Mouse (Mus musculus): ENCODE results near the gene Nfib. TPM values are rescaled to one million over a fixed set of nuclear protein-coding genes. Genes with fewer than 3 reads are reported as not detected.

Nfib gene
- total and polyA plus RNA-seq, 2 experiments, result 16.4 to 50.0 TPM

GRCm38 (mm10) chr4:82684088-82684715 is 21.3 kb downstream of the Nfib start:
- Histone ChIP-seq H3K9ac (ENCODE audit: low read depth, low read length) (no peak overlapping the region), H3K36me3 (ENCODE audit: control insufficient read depth, insufficient read depth, low read length) (no peaks in the 10 kb centered on the region), H3K4me3 (ENCODE audit: insufficient read depth, low read depth, low read length) (no peak overlapping the region), H3K79me2 (ENCODE audit: control insufficient read depth, insufficient read depth, low read length) (no peaks in the 10 kb centered on the region), H3K27ac (replicated peaks; ENCODE audit: insufficient read depth, low read depth, low read length) (no peak overlapping the region), H3K27me3 (ENCODE audit: control insufficient read depth, insufficient read depth, low read length) (no peaks in the 10 kb centered on the region), H3K4me1 (ENCODE audit: control insufficient read depth, insufficient read depth, low read length) (no peaks in the 10 kb centered on the region)
- no peak for DNase-seq (ENCODE audit: extremely low read depth, low read depth, low spot score)
- WGBS, result 54% methylated on average over 12 of the region's 12 CpGs
- no peak for TF ChIP-seq CTCF (IDR thresholded peaks at IDR 0.05; ENCODE audit: low read depth, low read length)
- TF ChIP-seq POLR2A (IDR thresholded peaks at IDR 0.05; ENCODE audit: extremely low read depth, insufficient read depth, low read length), result no peak

- no peaks in the 10 kb centered on the region for H3K79me2 ChIP-seq (ENCODE audit: control insufficient read depth, insufficient read depth, low read length)
- H3K27ac ChIP-seq (replicated peaks; ENCODE audit: insufficient read depth, low read depth, low read length), result no peak overlapping the region
- WGBS, result 95% methylated on average over 6 of the region's 6 CpGs
Observed at GRCm38 (mm10) chr4:82683583-82683982, 22.0 kb downstream of the Nfib start.

DNA sequence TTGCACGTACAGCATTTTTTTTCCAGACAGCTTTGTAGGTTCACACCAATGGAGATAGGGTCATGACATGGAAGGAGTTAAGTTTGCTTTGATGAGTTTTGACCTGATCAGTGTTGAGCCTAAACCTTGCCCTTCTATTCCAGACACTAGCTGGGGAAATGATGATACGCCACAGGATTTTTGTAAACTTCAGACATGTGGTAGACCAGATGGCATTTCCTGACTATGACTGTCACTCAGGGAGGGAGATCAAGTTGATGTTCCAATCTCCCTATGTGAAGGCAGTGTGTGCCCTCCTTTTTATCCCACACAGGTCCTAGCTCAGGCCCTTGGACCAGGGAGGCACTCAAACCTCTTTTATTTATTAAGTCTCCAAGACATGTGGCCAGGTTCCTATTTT is 29.4 kb downstream of the Nfib start:
- Histone ChIP-seq H3K4me3 (ENCODE audit: insufficient read depth, low read depth, low read length) (no peak overlapping the region), H3K9ac (ENCODE audit: low read depth, low read length) (no peak overlapping the region), H3K79me2 (ENCODE audit: control insufficient read depth, insufficient read depth, low read length) (no peaks in the 10 kb centered on the region), H3K4me1 (ENCODE audit: control insufficient read depth, insufficient read depth, low read length) (no peaks in the 10 kb centered on the region), H3K27ac (replicated peaks; ENCODE audit: insufficient read depth, low read depth, low read length) (no peak overlapping the region), H3K27me3 (ENCODE audit: control insufficient read depth, insufficient read depth, low read length) (no peaks in the 10 kb centered on the region), H3K36me3 (ENCODE audit: control insufficient read depth, insufficient read depth, low read length) (no peaks in the 10 kb centered on the region)
- no peak for TF ChIP-seq POLR2A (IDR thresholded peaks at IDR 0.05; ENCODE audit: extremely low read depth, insufficient read depth, low read length)
- no peak for TF ChIP-seq CTCF (IDR thresholded peaks at IDR 0.05; ENCODE audit: low read depth, low read length)
- no peak for DNase-seq (ENCODE audit: extremely low read depth, low read depth, low spot score)
- 94% methylated on average over 2 of the region's 2 CpGs for WGBS

More at GRCm38 (mm10) chr4:82683583-82683982, 22.0 kb downstream of the Nfib start:
- Histone ChIP-seq H3K27me3 (ENCODE audit: control insufficient read depth, insufficient read depth, low read length) (no peaks in the 10 kb centered on the region), H3K4me3 (ENCODE audit: insufficient read depth, low read depth, low read length) (no peak overlapping the region), H3K9ac (ENCODE audit: low read depth, low read length) (no peak overlapping the region), H3K36me3 (ENCODE audit: control insufficient read depth, insufficient read depth, low read length) (no peaks in the 10 kb centered on the region), H3K4me1 (ENCODE audit: control insufficient read depth, insufficient read depth, low read length) (no peaks in the 10 kb centered on the region)
- TF ChIP-seq POLR2A (IDR thresholded peaks at IDR 0.05; ENCODE audit: extremely low read depth, insufficient read depth, low read length) (no peak), CTCF (IDR thresholded peaks at IDR 0.05; ENCODE audit: low read depth, low read length) (no peak)
- no peak for DNase-seq (ENCODE audit: extremely low read depth, low read depth, low spot score)

DNA sequence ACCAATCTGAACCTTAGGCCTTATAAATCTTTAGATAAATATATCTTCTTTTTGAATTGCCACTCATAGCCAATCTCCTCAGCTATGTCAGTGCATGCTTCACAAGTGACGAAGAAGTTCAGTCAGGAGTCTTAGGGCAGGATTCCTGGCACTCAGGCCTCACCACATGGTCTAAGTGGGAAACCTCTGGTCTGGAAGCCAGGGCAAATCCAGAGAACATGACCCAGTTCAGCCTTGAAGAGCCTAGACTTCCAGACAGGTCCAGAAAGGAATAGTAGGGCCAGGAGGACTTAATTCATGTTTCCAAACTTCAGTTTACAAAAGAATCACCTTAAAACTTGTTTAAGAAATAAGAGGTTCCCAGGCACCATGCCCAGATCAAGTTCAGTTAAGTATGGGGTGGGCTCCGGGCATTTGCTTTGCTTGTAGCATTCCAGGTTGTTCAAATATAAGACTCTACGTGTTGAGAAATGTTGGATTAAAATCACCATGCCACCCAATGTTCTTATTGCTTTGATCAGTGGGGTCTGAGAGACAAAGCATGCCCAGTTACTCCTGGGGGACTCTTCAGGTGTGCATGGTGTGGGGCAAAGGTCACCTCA is 38.2 kb downstream of the Nfib start:
- 84% methylated on average over 3 of the region's 3 CpGs for WGBS
- Histone ChIP-seq H3K4me3 (ENCODE audit: insufficient read depth, low read depth, low read length) (no peak overlapping the region), H3K4me1 (ENCODE audit: control insufficient read depth, insufficient read depth, low read length) (no peaks in the 10 kb centered on the region), H3K36me3 (ENCODE audit: control insufficient read depth, insufficient read depth, low read length) (no peaks in the 10 kb centered on the region), H3K9ac (ENCODE audit: low read depth, low read length) (no peak overlapping the region), H3K27me3 (ENCODE audit: control insufficient read depth, insufficient read depth, low read length) (no peaks in the 10 kb centered on the region), H3K27ac (replicated peaks; ENCODE audit: insufficient read depth, low read depth, low read length) (no peak overlapping the region), H3K79me2 (ENCODE audit: control insufficient read depth, insufficient read depth, low read length) (no peaks in the 10 kb centered on the region)
- DNase-seq (ENCODE audit: extremely low read depth, low read depth, low spot score), result no peak
- no peak for TF ChIP-seq POLR2A (IDR thresholded peaks at IDR 0.05; ENCODE audit: extremely low read depth, insufficient read depth, low read length)
- no peak for TF ChIP-seq CTCF (IDR thresholded peaks at IDR 0.05; ENCODE audit: low read depth, low read length)

DNA sequence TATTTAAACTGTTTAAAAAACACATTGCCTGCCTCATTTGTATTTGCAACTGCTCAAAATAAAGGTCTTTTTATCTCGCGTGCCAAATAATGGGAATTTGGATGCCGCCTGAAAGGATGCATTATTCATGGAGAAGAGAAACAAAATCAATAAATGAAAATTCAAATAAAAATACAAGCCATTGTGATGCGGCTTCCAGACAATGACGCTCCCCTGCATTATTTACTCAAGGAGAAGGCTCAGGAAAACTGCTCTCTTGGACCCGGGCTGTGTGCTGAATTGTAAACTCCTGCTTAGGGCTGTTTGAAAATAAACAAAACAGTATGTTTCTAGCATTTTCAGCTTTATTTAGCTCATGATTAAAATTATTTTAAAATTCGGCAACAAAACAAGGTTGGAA is 41.1 kb downstream of the Nfib start:
- no peaks in the 10 kb centered on the region for H3K36me3 ChIP-seq (ENCODE audit: control insufficient read depth, insufficient read depth, low read length)
- no peak for DNase-seq (ENCODE audit: extremely low read depth, low read depth, low spot score)
- no peaks in the 10 kb centered on the region for H3K79me2 ChIP-seq (ENCODE audit: control insufficient read depth, insufficient read depth, low read length)
- no peaks in the 10 kb centered on the region for H3K4me1 ChIP-seq (ENCODE audit: control insufficient read depth, insufficient read depth, low read length)
- no peak overlapping the region for H3K9ac ChIP-seq (ENCODE audit: low read depth, low read length)
- no peak overlapping the region for H3K4me3 ChIP-seq (ENCODE audit: insufficient read depth, low read depth, low read length)
- 76% methylated on average over 7 of the region's 7 CpGs for WGBS
- no peaks in the 10 kb centered on the region for H3K27me3 ChIP-seq (ENCODE audit: control insufficient read depth, insufficient read depth, low read length)
- no peak overlapping the region for H3K27ac ChIP-seq (replicated peaks; ENCODE audit: insufficient read depth, low read depth, low read length)
- TF ChIP-seq CTCF (IDR thresholded peaks at IDR 0.05; ENCODE audit: low read depth, low read length), result no peak
- no peak for TF ChIP-seq POLR2A (IDR thresholded peaks at IDR 0.05; ENCODE audit: extremely low read depth, insufficient read depth, low read length)

GRCm38 (mm10) chr4:82663749-82664381 is 41.7 kb downstream of the Nfib start:
- no peak for DNase-seq (ENCODE audit: extremely low read depth, low read depth, low spot score)
- Histone ChIP-seq H3K4me1 (ENCODE audit: control insufficient read depth, insufficient read depth, low read length) (no peaks in the 10 kb centered on the region), H3K79me2 (ENCODE audit: control insufficient read depth, insufficient read depth, low read length) (no peaks in the 10 kb centered on the region), H3K27ac (replicated peaks; ENCODE audit: insufficient read depth, low read depth, low read length) (no peak overlapping the region), H3K9ac (ENCODE audit: low read depth, low read length) (no peak overlapping the region), H3K36me3 (ENCODE audit: control insufficient read depth, insufficient read depth, low read length) (no peaks in the 10 kb centered on the region), H3K4me3 (ENCODE audit: insufficient read depth, low read depth, low read length) (no peak overlapping the region), H3K27me3 (ENCODE audit: control insufficient read depth, insufficient read depth, low read length) (no peaks in the 10 kb centered on the region)
- TF ChIP-seq POLR2A (IDR thresholded peaks at IDR 0.05; ENCODE audit: extremely low read depth, insufficient read depth, low read length) (no peak), CTCF (IDR thresholded peaks at IDR 0.05; ENCODE audit: low read depth, low read length) (no peak)
- 80% methylated on average over 6 of the region's 6 CpGs for WGBS

All from liver, adult 2 months (tissue).